Mouse (Mus musculus) left cerebral cortex, adult 9 months (tissue): ENCODE measurements around the gene Ntn4.

ENCODE experiments used
- DNase-seq, 2 experiments: peaks; one replicate each; pipeline ENCODE4 v3.0.0; 2022; ENCODE audit warnings: low spot score in 2 of 2

Ntn4 gene

DNA sequence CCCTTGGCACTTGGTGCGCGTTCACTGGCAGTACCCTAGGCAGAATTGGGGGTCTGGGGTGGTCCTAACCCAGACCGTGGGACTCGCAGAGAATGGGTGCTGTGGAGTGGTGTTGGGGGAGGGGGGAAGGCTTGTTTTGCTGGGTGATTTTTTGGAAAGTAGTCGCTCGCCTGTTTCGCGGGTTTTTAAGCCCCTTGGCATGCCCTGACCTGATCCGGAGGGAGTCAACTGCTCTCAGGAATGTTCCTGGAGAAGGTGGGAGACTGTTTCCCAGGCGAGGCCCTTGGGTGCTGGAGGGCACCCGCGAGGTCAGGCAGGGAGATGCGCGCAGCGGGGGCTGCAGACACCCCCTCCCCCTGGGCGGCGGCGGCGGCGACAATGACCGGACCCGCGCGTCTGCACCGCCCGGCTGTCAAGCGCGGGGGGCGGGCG, at the start of gene Ntn4:
TSS of gene Ntn4 (plus strand) at position 161 of the 432 bp plus-strand sequence.
- no peak for DNase-seq

DNA sequence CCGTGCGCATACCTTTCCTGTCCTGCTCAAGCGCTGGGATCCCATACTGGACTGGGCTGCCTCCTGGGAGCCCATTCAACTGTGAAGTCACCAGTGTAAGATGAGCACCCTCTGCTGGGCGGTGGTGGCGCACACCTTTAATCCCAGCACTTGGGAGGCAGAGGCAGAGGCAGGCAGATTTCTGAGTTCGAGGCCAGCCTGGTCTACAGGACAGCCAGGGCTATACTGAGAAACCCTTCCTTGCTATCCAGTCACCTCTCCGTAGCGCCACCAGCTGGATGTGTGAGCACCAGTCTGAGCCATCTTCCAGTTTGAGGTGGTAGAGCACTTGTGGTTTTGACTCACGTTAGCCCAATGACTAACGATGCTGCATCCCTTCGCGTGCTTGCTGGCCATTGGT, 48.0 kb upstream of the Ntn4 start:
- DNase-seq: no peak

DNA sequence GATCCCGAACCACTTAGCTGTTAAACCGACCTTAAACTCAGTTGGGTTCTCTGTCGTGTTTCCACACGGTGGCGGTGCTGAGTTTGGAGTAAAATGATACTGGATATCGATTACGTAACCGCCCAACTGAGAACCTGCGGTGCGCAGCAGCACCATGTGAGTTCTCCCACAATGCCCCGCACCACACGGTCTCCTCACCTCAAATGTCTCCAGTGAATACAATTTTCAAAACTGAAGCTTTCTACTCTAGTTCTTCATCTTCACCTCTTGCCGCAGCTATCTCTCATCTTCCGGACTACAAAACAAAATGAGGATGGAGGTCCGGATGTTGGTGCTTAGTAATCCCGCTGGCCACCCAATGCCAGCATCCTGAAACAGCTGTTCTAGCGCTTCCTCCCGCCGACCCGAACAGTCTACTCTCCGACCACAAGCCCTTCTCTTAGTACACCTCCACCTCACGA, 46.4 kb upstream of the Ntn4 start:
- DNase-seq: peak; percentile 62 to 92

DNA sequence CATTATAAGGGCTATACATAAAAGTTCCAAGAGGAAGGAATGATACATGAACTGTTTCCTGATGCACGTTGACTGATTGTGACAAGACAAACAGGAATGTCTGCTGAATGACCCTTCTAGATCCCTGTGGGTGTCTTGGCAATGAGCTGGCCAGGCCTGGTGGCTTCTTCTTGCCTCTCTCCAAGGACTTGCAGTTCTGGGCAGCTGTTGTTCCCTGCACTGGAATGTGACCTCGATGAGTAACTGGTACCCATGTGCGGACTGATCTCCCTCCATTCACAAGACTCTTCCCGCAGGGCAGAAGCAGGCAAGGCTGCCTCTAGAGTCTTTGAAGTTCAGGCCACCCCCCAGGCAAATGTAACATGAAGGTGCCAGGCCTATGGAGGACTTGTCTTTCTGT, 44.6 kb upstream of the Ntn4 start:
- no peak for DNase-seq

DNA sequence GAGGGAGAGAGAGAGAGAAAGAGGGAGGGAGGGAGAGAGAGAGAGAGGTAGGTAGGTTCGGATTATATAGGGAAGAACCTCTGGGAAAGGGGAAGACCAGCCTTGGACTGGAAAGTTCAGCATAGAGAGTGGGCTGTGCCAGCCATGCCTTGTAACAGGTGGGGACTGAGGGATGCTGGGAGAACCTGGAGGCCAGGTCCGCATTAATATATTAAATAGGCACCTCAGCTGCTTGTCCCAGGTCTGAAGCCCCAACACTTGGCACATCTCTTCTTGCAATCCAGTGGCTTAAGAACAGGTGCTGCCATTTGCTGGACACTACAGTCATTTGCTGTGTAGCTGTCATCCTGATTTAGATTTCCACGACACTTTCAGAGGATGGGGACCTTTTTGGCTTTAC, 43.8 kb upstream of the Ntn4 start:
- no peak for DNase-seq

DNA sequence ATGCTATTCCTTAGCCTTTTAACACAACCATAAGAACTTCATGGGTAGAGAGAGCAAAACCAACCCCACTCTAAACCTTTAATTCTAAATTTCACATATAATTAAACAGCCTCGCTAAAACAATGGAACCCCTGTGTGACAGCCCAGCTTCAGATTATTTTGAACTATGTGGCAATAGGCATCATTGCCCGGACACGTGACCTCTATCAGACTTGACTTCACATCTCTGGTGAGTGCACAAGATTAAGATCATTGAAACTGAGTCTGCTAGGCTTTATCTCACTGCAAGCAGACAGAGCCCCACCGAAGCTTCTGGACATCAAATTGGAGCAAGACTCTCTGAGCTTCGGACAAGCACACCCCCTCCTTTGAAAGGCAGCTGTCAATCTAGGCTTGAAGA, 38.2 kb upstream of the Ntn4 start:
- DNase-seq: no peak

DNA sequence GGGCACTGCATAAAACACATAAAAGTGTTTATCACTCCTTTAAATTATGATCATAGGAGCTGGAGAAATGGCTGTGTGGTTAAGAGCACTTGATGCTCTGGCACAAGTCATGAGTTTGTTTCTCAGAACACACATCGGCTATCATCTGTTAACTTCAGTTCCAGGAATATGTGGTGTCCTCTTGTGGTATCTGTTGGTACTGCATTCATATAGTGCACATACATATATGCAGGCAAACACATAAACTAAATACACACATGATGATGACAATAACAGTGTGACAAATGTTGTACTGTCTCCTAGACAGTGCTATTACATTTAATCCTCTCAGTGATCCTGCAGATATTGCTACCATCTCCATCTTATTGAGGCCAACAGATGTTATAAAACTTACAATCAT, 37.2 kb upstream of the Ntn4 start:
- DNase-seq: no peak

DNA sequence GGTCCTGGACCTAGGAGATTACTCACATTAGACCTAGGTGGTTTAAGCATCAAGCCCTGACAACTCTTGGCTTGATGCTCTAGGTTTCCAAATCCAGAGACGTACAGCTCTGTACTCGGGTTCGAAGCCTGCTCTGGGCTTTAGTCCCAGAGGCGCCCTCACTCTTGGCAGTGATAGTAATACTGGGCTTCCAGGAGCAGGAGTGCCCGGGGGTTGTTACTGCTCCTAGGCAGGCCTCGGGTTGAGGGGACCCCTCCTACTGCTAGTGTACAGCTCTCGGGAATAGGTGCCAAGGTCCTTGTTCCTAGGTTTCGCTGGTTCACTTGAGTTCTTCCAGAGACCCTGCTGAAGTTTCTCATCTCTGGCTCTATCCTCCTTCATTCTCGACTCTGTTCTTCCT, 34.2 kb upstream of the Ntn4 start:
- no peak for DNase-seq

DNA sequence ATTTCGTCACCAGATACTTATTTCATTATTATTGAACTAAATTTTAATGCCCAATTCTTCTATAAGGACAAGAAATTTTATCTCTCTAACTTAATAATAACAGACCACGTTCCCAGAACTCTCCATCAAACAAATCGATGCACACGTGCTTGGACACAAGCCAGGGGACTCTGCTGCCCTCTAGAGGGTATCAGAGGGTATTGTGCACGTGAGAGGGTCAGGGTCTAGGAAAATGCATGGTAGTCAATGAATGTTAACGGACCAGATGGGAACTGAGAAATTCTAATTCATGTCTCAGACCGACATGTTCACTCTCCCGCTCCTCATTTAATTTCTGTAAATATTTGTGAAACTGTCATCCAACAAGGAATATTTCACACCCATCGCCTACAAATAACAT, 32.4 kb upstream of the Ntn4 start:
- DNase-seq: no peak

DNA sequence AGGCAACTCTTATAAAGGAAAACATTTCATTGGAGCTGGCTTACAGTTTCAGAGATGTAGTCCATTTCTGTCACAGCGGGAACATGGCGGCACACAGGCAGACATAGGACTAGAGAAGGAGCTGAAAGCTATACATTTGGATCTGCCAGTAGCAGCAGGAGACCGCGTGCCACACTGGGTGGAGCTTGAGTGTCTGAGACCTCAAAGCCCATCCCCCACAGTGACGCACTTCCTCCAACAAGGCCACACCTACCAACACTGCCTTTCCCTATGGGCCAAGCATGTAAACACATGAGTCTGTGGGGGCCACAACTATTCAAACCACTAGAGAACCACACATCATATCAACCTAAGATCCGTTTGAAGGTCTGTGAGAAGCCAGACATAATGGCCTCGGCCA, 31.2 kb upstream of the Ntn4 start:
- no peak for DNase-seq

DNA sequence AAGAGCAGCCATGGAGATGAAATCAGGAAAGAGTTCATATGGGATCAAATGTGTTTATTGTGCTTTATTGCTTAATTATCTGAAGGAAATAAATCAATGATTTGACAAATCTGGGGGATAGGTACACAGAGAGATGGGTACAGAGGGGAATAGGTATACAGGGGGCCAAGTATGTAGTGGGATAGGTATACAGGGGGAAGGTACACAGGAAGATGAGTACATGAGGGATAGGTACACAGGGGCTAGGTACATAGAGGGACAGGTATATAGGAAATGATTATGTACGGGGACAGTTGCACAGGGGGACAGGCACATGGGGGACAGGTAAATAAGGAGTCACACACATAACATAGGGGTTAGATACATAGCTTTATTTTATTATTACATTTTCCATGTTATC, 29.6 kb upstream of the Ntn4 start:
- no peak for DNase-seq

DNA sequence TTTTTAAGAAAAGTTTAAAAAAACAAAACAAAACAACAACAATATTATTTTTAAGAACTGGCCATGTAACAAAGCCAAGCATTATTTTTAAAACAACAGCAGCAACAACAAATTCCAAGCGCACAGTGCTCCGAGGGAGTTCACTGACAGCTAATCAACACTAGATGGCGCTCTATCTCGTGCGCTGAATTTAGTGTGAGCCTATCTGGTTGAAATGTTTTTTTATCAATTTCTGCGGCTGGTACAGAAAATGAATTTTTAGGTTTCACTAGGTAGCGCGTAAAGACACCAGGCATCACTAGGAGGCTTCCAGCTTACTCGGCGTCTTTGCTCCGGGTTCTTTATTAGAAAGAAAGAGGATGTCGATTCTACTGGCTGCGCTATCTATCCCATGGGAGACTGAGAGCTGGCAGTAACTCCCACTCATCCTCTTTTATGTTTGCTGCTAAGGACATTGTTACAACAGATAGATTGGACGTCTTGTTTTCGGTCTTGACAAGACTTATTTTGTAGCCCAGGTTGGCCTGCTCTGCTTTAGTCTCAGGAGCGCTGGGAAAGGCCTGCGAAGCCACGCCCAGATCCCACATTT, 29.0 kb upstream of the Ntn4 start:
- DNase-seq: peak in 1 of 2 experiments; percentile 44

DNA sequence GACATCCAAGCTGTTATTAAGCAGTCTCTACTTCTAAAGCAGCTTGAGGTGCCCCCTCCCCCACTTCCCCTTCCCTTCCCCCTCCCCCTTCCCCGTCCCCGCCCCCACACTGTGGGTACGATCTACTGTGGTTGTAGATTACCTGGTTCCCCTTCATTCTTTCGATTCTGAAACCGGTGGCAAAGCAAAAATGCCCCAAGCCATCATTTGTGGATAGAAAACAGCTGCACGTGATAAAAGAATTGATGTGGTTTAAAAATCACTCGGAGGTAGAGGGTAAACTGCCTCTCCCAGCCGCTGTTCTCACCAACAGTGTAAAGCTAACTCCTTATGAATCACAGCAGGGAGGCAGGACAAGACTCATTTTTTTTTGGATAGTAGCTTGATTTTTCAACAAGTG, 25.6 kb upstream of the Ntn4 start:
- DNase-seq: no peak

DNA sequence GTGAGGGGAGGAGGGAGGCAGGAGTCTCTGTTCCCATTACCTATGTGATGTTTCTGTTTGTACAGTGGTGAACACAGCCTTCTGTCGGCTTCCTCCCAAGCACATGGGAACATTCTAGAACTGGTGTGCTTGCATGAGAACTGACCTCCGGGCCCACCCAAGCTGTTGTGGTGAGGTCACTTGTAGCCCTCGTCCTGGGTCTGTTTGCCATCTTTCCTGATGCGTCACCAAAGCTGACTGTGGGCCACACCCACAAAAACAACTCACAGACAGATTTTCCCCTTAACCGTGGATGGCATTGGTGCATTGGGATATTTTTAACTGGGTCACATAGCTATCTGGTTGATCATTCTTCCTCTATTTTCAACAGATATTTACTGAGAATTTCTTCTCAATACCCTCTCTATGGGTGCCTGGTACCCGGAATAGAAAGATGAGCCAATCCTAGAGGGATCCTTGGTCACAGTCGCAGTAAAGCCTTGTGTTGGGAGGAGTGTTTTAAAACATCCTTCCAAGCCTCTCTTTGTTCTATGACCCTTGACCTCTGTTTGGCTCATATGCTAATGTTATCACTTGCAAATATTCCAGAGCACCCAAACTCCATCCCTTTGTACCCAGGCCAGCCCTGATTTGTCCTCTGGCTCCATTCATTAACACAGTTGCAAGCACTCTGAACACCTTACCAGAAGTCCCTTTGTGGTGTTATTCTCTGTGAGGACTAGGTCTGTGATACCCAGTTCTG, 19.9 kb upstream of the Ntn4 start:
- no peak for DNase-seq

DNA sequence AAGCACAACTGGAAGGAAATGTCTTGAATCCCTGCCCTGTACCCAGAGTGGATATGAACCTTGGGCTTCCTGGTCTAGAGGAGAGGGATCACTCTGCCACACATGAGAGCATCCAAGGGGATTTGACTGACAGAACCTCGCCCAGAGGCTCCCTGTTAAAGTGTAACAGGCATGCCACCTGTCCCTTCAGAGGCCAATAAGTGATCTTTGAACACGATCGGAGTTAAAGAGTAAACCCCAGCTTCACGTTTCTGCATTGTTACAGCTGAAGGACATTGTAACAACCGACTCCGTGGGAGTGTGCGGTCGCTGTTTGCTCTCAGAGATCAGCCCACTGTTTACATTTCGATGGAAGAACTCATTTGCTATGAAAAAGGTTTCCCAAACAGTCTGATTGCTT, 16.8 kb upstream of the Ntn4 start:
- DNase-seq: no peak

DNA sequence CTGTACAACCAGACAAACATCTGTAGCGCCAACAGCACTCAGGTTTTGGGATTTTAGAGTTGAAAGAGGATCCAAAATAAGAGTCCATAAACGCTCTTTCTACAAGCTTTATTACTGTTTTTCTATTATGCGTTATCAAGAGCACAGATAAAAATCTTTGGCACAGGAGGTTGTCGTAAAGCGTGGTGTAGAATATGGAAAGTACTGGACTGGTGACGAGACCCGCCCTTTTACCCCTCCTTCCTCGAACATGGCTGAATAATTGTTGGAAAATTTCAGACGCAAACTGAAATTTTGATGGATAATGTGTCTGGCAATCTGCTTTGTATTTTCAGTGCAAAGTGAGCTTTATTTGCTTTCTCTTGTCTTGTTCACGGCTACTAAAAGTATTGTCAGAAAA, 16.3 kb upstream of the Ntn4 start:
- no peak for DNase-seq

DNA sequence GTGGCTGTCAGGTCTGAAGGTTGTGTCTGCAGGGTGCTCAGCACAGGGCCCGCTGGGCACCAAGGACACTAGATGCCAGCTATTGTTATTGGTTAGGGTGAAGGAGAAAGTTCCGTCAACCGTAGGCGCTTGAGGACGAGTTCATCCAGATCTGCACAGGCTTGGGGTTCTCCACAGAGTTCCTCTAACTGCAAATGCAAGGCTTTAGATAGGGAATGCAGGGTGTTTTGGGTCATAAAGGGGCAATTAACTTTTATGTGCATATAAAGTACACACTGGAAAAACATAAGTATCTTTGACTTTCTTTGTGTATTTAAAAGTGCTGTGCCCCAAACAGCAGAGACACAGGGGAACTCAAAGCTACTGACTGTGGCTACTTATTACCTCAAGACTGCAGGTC, 10.2 kb upstream of the Ntn4 start:
- no peak for DNase-seq

DNA sequence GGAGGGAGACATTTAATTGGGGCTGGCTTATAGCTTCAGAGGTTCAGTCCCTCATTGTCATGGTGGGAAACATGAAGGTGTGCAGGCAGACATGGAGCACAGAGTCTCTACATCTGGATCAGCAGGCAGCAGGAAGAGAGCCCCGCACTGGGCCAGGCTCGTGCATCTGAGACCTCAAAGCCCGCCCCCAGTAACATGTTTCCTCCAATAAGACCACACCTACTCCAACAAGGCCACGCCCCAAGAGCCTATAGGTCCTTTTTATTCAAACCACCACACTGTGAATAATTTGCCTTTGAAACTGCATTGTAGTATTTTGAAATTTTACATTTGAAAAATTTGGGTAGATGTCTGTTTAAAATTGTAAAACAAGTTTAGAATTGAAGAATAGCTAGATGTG, 8.4 kb upstream of the Ntn4 start:
- DNase-seq: no peak

DNA sequence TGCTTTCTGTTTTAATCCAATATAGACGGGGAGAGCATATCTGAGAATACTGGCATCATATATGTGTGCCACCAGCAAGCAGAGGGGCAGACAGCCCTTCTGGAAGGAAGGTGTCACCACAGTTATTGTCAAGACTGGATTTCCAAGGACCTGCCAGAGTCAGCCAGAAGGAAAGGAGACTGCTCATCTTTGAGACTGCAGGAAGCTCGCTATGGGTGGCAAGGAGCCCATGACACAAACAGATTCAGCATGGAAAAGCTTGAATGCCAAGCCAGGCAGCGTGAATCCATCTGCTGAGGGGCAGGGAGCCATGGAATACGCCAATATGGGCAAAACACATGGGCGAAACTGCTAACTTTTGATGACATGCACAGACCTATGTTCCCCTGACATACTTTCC, 6.9 kb upstream of the Ntn4 start:
- peak in 1 of 2 experiments; percentile 18 for DNase-seq

DNA sequence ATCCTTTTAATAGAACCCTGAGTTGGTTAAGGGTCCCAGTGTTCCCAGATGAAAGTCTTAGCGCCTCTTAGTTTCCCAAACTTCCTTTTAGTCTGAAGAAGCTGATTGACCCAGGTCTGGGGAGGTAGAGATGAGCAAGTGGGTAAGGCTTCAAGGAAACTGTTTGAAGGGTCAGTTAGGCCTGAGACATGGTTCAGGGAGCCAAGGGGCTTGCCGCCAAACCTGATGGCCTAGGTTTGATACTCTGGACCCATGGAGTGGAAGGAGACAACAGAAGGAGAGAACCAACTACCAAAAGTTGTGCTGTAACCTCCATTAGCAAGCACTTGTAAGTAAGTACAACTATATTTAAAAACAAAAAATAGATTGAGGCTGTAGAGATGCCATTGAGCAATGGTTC, 6.5 kb upstream of the Ntn4 start:
- DNase-seq: no peak

DNA sequence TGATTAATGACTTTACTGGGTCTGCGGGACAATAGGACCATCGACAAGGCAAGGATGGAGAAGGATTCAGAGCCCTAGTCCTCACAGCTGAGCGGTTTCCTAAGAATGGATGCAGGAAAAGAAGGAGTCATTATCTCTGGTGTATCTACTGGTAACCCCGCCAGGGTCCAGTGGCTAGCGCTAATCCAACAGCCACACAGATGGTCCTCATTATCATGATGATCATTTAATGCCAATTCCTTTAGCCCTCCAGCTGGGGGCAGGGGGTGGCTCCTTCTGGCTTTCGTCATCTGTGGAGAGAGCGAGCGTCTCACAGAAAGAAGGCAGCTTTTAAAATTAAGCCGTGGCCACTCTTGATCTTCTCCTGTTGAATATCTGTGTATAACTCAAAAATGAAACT, 4.5 kb upstream of the Ntn4 start:
- DNase-seq: no peak

DNA sequence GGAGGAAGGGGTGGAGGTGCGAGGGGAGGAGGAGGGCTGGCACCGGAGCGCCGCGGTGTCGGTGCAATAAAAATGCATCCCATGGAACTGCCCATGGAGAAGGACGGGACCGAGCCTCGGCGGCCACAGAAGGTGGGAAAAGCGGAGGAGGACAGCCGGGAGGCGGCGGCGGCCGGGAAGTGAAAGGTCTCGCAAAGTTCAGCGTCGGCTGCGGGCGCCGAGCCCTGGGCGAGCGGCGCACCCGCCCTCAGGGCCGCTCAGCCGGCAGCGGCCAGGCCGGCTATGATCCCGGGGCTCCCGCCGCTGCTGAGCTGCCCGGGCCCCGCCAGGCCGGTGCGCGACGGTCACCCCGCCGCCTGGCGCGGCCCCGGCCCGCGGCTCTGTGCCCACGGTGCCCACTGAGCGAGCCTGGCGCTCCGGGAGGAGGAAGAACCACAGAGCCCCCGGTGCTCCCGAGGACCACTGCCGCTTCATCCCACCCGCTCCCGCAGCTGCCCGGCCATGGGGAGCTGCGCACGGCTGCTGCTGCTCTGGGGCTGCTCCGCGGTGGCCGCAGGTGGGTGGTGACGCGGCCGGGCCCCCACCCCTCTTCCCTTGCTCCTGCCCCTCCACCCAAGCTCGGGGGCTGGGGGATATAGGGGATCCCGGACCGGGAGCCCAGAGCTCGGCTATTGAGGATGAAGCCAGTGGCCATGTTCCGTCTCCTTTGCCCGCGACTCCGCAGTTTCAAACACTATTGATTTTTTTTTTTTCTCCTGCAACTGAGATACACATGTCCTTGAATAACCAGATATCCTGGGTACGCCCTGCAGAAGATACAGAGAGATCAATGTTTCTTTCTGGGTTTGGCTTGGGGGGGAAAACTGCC, 706 bp downstream of the Ntn4 start:
- no peak for DNase-seq
